Mouse (Mus musculus) hindbrain, postnatal 0 days (tissue): ENCODE measurements around the gene Tcf12. TPM values are rescaled to one million over a fixed set of nuclear protein-coding genes. Genes with fewer than 3 reads are reported as not detected.
A peak's percentile ranks its signal among the peaks of the same experiment; 100 is the strongest.

Experiments
- ATAC-seq: fragments of 200-750 bp; cut with Nextera tagmentation; 2 replicates; pipeline ENCODE4 v1.8.0; 2017; ENCODE audit warnings: mild to moderate bottlenecking, moderate TSS enrichment, moderate library complexity
- DNase-seq: peaks from one replicate; pipeline ENCODE4 v3.0.0-alpha.2; 2015; ENCODE audit warnings: low spot score
- H3K27ac ChIP-seq: fragments of 300-500 bp; sonication (generic); 2 replicates; pipeline ENCODE4 v1.5.1; 2014; ENCODE audit warnings: mild to moderate bottlenecking
- H3K27me3 ChIP-seq: fragments of 300-500 bp; sonication (generic); 2 replicates; pipeline ENCODE4 v1.6.1; 2014; ENCODE audit warnings: low read length, mixed read lengths; ENCODE audit not compliant: insufficient read depth
- H3K36me3 ChIP-seq: fragments of 300-500 bp; sonication (generic); 2 replicates; pipeline ENCODE4 v1.6.1; 2014; ENCODE audit warnings: low read length, mixed read lengths; ENCODE audit not compliant: insufficient read depth
- H3K4me1 ChIP-seq: fragments of 300-500 bp; sonication (generic); 2 replicates; pipeline ENCODE4 v1.6.1; 2014; ENCODE audit warnings: antibody characterized with exemption, low read length, mixed read lengths; ENCODE audit not compliant: insufficient read depth
- H3K4me2 ChIP-seq: fragments of 300-500 bp; sonication (generic); 2 replicates; pipeline ENCODE4 v1.6.1; 2014; ENCODE audit warnings: low read depth, mild to moderate bottlenecking, low read length, moderate library complexity, mixed read lengths
- H3K4me3 ChIP-seq: fragments of 300-500 bp; sonication (generic); 2 replicates; pipeline ENCODE4 v1.5.1; 2014; ENCODE audit warnings: low read length
- H3K9ac ChIP-seq: fragments of 300-500 bp; sonication (generic); replicated peaks from 2 replicates; pipeline ENCODE4 v1.6.1; 2014; ENCODE audit warnings: mild to moderate bottlenecking, low read length, moderate library complexity, mixed read lengths
- H3K9me3 ChIP-seq: fragments of 300-500 bp; sonication (generic); 2 replicates; pipeline ENCODE4 v1.6.1; 2016; ENCODE audit warnings: low read length, mixed read lengths
- CTCF ChIP-seq: IDR thresholded peaks from 2 replicates; pipeline ENCODE4 v1.5.1; 2016; ENCODE audit warnings: antibody characterized with exemption, control low read depth, low read depth
- WGBS: fragments of 180-500 bp; shearing (Covaris S2); extraction: QIAGEN DNeasy Blood & Tissue Kit; methylation state at CpG from one replicate; pipeline ENCODE4 v1.1.7; 2014; 5-methylcytosine and 5-hydroxymethylcytosine counted together
- polyA plus RNA-seq: library from polyadenylated mRNA; unstranded; fragments of >200 nt; fragmentation: Nextera tagmentation; extraction: Ambion mirVana; gene quantifications from 2 replicates; pipeline ENCODE4 v1.2.1, GENCODE M21; 2015
- total RNA-seq: library from RNA; depleted of rRNA; stranded (reverse); fragments of >200 nt; gene quantifications from 2 replicates; pipeline ENCODE4 v1.2.3, GENCODE M21; 2014

The Tcf12 gene
- total and polyA plus RNA-seq, 2 experiments from 2014 or later: 65.5 to 155 TPM

DNA sequence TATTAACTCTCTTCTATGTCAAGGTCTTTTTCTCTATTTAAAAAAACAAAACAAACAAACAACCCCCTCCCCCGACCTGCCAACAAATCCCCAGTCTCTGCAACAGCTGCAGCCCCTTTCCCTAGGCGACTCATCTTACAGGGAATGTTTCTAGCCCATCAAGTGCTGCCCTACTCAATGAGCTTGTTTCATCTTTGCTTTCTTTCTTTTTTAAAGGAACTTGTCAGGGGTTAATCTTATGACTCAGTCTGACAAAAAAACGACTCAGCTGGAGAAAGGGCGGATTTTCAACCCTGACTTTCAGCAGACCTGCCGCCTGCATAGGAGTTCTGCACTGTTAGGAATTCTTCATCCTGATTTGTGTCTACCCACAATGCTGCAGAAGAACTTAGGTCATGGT is 212.8 kb downstream of the Tcf12 start:
- no peak for DNase-seq
- Histone ChIP-seq H3K4me2 (no peak overlapping the region), H3K27ac (no peak overlapping the region), H3K27me3 (no peaks in the 10 kb centered on the region), H3K36me3 (no peaks in the 10 kb centered on the region), H3K4me3 (no peak overlapping the region), H3K9ac (no peak overlapping the region), H3K4me1 (no peaks in the 10 kb centered on the region), H3K9me3 (no peaks in the 10 kb centered on the region)
- no peak for ATAC-seq
- 22% methylated on average over 5 of the region's 5 CpGs for WGBS
- TF ChIP-seq CTCF: no peak

DNA sequence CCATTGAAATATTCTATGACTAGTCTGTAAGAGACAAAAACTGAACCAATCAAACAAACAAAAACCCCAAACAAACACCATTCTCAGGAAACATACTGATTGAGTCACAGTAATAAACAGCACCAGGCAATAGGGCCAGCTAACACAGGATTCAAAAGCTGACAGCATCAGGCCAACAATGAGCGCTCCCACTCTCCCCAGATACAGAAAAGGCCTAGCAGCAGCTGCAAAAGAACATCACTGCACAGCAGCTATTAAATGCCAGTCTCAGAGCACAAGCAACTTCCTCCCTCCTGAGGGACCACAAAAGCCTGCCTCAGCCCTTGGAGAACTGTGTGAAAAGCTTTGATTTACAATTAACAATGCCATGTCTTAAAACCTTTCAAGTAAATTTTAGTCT is 214.3 kb downstream of the Tcf12 start:
- H3K27me3 ChIP-seq: no peaks in the 10 kb centered on the region
- no peak overlapping the region for H3K9ac ChIP-seq
- H3K27ac ChIP-seq: peak overlapping the region; percentile 62
- ATAC-seq (peak; percentile 80), DNase-seq (peak; percentile 67)
- WGBS: 14% methylated on average over 1 of the region's 1 CpGs
- no peaks in the 10 kb centered on the region for H3K36me3 ChIP-seq
- no peaks in the 10 kb centered on the region for H3K4me1 ChIP-seq
- H3K4me3 ChIP-seq: no peak overlapping the region
- H3K9me3 ChIP-seq: no peaks in the 10 kb centered on the region
- TF ChIP-seq CTCF: no peak
- no peak overlapping the region for H3K4me2 ChIP-seq

DNA sequence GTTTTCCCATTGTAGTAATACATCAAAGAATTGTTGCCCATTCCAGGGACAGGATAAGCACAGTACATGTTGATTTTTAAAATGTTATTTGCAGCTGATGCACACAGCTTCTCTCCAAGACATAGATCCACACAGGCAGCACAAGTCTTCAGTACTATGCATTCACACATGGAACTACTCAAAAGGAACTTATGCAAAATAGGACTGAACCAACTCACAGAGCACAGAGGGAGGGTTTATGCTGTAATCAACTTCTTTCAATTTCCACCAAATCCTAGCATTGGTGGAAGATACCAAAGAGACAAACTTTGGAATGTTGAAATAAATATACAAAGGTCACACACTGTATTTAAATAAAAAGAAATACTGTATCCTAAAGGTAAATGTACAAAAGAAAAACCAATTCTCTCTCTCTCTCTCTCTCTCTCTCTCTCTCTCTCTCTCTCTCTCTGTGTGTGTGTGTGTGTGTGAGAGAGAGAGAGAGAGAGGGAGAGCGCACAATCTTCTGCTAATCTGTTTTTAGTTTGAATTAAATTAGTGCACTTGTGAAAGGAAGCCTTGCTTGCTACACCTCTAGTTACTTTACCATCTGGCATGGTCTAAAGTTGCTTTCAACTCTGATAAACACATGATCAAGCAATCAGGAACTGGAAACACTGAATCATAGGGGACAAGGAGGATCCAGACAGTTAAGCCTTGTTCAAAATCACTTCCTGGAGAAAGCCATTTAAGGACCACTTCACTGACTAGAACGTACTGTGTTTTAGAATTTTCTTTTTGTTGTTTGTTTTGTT is 215.5 kb downstream of the Tcf12 start:
- peak overlapping the region; percentile 58 for H3K27ac ChIP-seq
- no peaks in the 10 kb centered on the region for H3K36me3 ChIP-seq
- WGBS: 16% methylated on average over 2 of the region's 2 CpGs
- no peak for TF ChIP-seq CTCF
- peak; percentile 76; the same call in 1 of the 2 replicates for ATAC-seq
- H3K4me3 ChIP-seq: peak overlapping the region; percentile 42
- no peak overlapping the region for H3K9ac ChIP-seq
- H3K9me3 ChIP-seq: no peaks in the 10 kb centered on the region
- H3K4me1 ChIP-seq: no peaks in the 10 kb centered on the region
- peak overlapping the region; percentile 55 for H3K4me2 ChIP-seq
- DNase-seq: peak; percentile 84
- no peaks in the 10 kb centered on the region for H3K27me3 ChIP-seq

DNA sequence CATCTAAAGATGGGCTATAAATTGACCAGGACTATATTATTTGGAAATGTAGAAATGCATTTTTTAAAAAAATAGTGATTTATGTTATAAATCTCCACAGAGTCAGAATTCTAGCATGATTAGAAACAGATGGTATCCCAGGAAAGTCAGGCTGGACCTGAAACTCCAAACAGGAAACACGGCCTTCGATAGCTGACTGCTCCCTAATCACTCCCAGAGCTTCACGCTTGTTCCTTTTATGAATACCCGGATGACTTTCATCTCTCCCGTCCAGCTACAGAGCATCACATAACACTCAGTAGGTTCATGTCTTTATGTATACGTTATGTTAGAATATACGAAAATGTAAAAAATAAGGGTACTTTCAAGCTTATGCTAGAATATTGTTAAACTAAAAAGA is 216.4 kb downstream of the Tcf12 start:
- ATAC-seq (no peak), DNase-seq (peak; percentile 57)
- peak overlapping the region; percentile 42 for H3K4me3 ChIP-seq
- H3K27me3 ChIP-seq: no peaks in the 10 kb centered on the region
- H3K4me2 ChIP-seq: peak overlapping the region; percentile 55
- WGBS: 14% methylated on average over 7 of the region's 7 CpGs
- no peak overlapping the region for H3K27ac ChIP-seq
- H3K9ac ChIP-seq: peak overlapping the region; percentile 25
- TF ChIP-seq CTCF: no peak
- H3K36me3 ChIP-seq: no peaks in the 10 kb centered on the region
- H3K4me1 ChIP-seq: no peaks in the 10 kb centered on the region
- H3K9me3 ChIP-seq: no peaks in the 10 kb centered on the region

DNA sequence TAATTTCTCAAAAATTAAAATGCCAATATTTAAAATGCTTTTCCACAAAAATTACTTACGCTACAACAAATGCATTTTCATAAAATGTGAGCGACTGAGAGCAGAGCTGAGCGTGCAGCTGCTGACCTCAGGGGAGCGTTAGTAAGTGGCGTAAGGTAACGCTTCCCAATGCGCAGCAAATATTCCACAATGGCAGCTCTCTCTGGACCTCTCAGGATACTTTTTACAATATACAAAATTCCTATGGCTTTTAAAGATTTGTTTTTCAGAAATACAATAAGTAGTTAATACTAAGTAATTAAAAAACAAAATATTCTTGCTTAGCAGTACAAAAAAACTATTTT is 216.8 kb downstream of the Tcf12 start:
- H3K4me3 ChIP-seq: peak overlapping the region; percentile 42
- H3K27ac ChIP-seq: 0 out of 2 replicates have a peak overlapping the region, but pooled peaks have one; percentile 60
- TF ChIP-seq CTCF: no peak
- H3K9me3 ChIP-seq: no peaks in the 10 kb centered on the region
- H3K36me3 ChIP-seq: no peaks in the 10 kb centered on the region
- H3K4me2 ChIP-seq: peak overlapping the region; percentile 55
- no peaks in the 10 kb centered on the region for H3K4me1 ChIP-seq
- peak overlapping the region; percentile 52; the same call in 1 of the 2 replicates for H3K9ac ChIP-seq
- 24% methylated on average over 7 of the region's 7 CpGs for WGBS
- no peaks in the 10 kb centered on the region for H3K27me3 ChIP-seq
- DNase-seq (peak; percentile 33), ATAC-seq (no peak)

DNA sequence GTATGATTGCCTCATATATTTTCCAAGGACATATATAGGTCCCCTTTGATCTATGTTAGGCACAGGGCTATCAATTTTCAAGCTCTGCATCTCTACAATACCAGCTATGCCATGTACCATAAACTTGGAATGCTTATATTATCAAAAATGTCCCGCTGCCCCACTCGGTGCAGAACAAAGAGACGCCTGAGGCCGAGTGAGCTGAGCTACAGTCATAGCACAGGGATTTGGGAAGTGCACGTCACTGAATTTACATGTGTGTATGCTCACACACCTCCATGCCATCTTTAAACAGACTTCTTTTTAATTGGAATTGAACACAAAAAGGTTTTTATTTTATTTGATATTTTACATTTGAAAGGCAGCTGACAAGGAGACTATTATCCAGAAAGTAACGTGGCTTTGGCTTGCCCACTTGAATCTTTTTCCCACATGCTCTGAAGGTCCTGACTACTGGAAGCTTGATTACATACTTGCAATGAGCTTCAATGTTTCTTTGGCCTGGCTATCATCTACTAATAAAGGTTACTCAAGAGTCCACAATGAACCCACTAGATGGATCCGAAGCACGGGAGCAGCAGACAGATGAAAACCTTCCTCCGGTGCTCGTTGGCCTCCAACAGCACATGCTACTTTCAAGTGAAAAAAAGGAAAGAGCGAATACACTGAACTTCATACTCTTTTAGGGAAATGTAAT is 217.3 kb downstream of the Tcf12 start:
- Histone ChIP-seq H3K4me1 (no peaks in the 10 kb centered on the region), H3K4me3 (peak overlapping the region; percentile 42), H3K4me2 (peak overlapping the region; percentile 55), H3K9me3 (no peaks in the 10 kb centered on the region), H3K27ac (peak overlapping the region; percentile 60), H3K9ac (peak overlapping the region; percentile 52), H3K27me3 (no peaks in the 10 kb centered on the region), H3K36me3 (no peaks in the 10 kb centered on the region)
- 15% methylated on average over 11 of the region's 11 CpGs for WGBS
- DNase-seq (peak; percentile 48), ATAC-seq (no peak)
- TF ChIP-seq CTCF: no peak

DNA sequence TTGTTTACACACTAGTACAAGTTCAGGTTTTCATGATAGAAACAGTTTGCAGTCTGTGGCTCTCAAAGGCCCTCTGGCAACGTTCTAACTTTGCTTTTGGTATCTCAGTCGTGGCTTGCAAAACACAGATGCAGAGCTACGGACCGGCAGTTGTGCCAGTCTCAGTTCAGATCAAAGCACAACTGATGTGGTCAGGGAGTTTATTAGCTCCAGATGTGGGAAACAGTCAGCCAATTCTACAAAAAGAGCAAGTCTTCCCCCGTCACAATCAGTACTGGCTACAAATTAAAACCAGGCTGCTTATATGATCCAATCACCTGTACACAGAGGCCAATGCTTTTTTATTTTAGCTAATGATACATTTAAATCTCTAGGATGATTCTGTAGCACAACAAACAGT is 223.2 kb downstream of the Tcf12 start:
- H3K27me3 ChIP-seq: no peaks in the 10 kb centered on the region
- no peak overlapping the region for H3K9ac ChIP-seq
- WGBS: 40% methylated on average over 5 of the region's 5 CpGs
- no peaks in the 10 kb centered on the region for H3K9me3 ChIP-seq
- H3K4me3 ChIP-seq: no peak overlapping the region
- peak overlapping the region; percentile 11 for H3K4me2 ChIP-seq
- no peak for DNase-seq
- no peak for ATAC-seq
- H3K27ac ChIP-seq: no peak overlapping the region
- no peak for TF ChIP-seq CTCF
- H3K36me3 ChIP-seq: no peaks in the 10 kb centered on the region
- H3K4me1 ChIP-seq: no peaks in the 10 kb centered on the region
